Mouse (Mus musculus): ENCODE measurements at regions not wholly inside any gene's neighbourhood (a gene's known extent, or its start where the extent isn't known, plus 50 kb on each side); places are given as distances from the start of the nearest gene placed in this dataset.

- no peak overlapping the region for H3K27ac ChIP-seq (ENCODE audit: insufficient read depth, low read depth)
- TF ChIP-seq HCFC1 (IDR thresholded peaks at IDR 0.05; ENCODE audit: low read depth, low read length) (no peak), ZKSCAN1 (IDR thresholded peaks at IDR 0.05; ENCODE audit: borderline replicate concordance, low read depth, low read length) (no peak), IRF4 (IDR thresholded peaks at IDR 0.05; ENCODE audit: low read depth, low read length) (peak; percentile 69; the same call in 1 of the 2 replicates), POLR2A (IDR thresholded peaks at IDR 0.05; ENCODE audit: low read depth, low read length) (no peak), JUND (conservative IDR thresholded peaks at IDR 0.05; ENCODE audit: low read depth, low read length) (peak; percentile 38; the same call in 1 of the 2 replicates), EP300 (IDR thresholded peaks at IDR 0.05; ENCODE audit: low read length) (peak; percentile 83), ETS1 (conservative IDR thresholded peaks at IDR 0.05; ENCODE audit: low read depth, low read length) (0 out of 2 replicates have a peak, but pooled peaks have one; percentile 14), SMC3 (IDR thresholded peaks at IDR 0.05; ENCODE audit: low read depth, low read length) (no peak), USF1 (IDR thresholded peaks at IDR 0.05; ENCODE audit: low read depth, low read length) (no peak)
- in situ Hi-C loops (cut with MboI; ENCODE audit: low pct_ligation_motif_present, low pct_unique_long_range_greater_than_20kb, low sequenced_read_pairs) (no loop called here), dilution Hi-C loops (cut with MboI; ENCODE audit: extremely low pct_ligation_motif_present, extremely low pct_unique_long_range_greater_than_20kb, low sequenced_read_pairs) (no loop called here)
- no peak overlapping the region for H3K4me2 ChIP-seq (ENCODE audit: insufficient read depth, low read depth, poor library complexity, severe bottlenecking)
- H3K4me3 ChIP-seq (replicated peaks in 1 of 3; ENCODE audit: low read depth in 2 of 3, low read length in 2 of 3, poor library complexity in 1 of 3) = no peak overlapping the region
- H3K9ac ChIP-seq (ENCODE audit: insufficient read depth, low read depth) = no peak overlapping the region
- no peaks in the 10 kb centered on the region for H3K36me3 ChIP-seq (replicated peaks in 1 of 2; ENCODE audit: control insufficient read depth in 1 of 2, insufficient read depth in 1 of 2, low read length in 1 of 2)
- DNase-seq (ENCODE audit: extremely low read depth) = peak; percentile 74
- peaks cover 0 to 25% of the 10 kb centered on the region in 2 experiments; a peak in 2 of 4 replicates for H3K4me1 ChIP-seq (ENCODE audit: control insufficient read depth in 1 of 2, insufficient read depth in 2 of 2)
- no peaks in the 10 kb centered on the region for H3K27me3 ChIP-seq (replicated peaks)
- H3K9me3 ChIP-seq (replicated peaks; ENCODE audit: low read length) = no peaks in the 10 kb centered on the region
- H3K79me2 ChIP-seq (replicated peaks; ENCODE audit: control insufficient read depth, extremely low read depth, insufficient read depth, poor library complexity, severe bottlenecking) = no peaks in the 10 kb centered on the region
Observed at GRCm38 (mm10) chr3:149466973-149467372, 476.6 kb upstream of the Adgrl2 start.

DNA sequence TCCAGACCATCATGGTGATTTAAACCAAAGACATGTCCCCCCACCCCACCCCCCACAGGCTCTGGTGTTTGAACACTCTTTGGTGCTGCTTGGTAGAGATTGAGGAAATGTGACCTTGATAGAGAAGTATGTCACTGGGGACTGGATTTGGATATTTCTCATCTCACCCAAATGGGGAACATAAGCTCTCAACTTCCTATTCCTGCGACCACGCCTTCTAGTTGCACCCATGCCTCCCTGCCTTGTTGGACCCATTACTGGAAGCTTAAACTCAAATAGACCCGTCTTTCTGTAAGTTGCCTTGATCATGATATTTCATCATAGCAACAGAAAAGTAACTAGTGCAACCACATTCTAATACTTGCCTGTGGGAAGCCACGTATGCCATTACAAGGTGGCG, 474.2 kb upstream of the Adgrl2 start:
- in situ Hi-C loops (cut with MboI; ENCODE audit: low pct_ligation_motif_present, low pct_unique_long_range_greater_than_20kb, low sequenced_read_pairs) = no loop called here
- DNase-seq (ENCODE audit: extremely low read depth) = peak; percentile 48
- dilution Hi-C loops (cut with MboI; ENCODE audit: extremely low pct_ligation_motif_present, extremely low pct_unique_long_range_greater_than_20kb, low sequenced_read_pairs) = no loop called here
- no peaks in the 10 kb centered on the region for H3K79me2 ChIP-seq (replicated peaks; ENCODE audit: control insufficient read depth, extremely low read depth, insufficient read depth, poor library complexity, severe bottlenecking)
- no peak overlapping the region for H3K9ac ChIP-seq (ENCODE audit: insufficient read depth, low read depth)
- H3K4me1 ChIP-seq (ENCODE audit: control insufficient read depth in 1 of 2, insufficient read depth in 2 of 2) = peaks cover 0 to 25% of the 10 kb centered on the region in 2 experiments; a peak in 2 of 4 replicates
- no peak overlapping the region for H3K4me2 ChIP-seq (ENCODE audit: insufficient read depth, low read depth, poor library complexity, severe bottlenecking)
- no peak overlapping the region for H3K27ac ChIP-seq (ENCODE audit: insufficient read depth, low read depth)
- H3K4me3 ChIP-seq (replicated peaks in 1 of 3; ENCODE audit: low read depth in 2 of 3, low read length in 2 of 3, poor library complexity in 1 of 3) = no peak overlapping the region
- no peaks in the 10 kb centered on the region for H3K27me3 ChIP-seq (replicated peaks)
- no peaks in the 10 kb centered on the region for H3K9me3 ChIP-seq (replicated peaks; ENCODE audit: low read length)
- H3K36me3 ChIP-seq (replicated peaks in 1 of 2; ENCODE audit: control insufficient read depth in 1 of 2, insufficient read depth in 1 of 2, low read length in 1 of 2) = no peaks in the 10 kb centered on the region
- TF ChIP-seq ETS1 (conservative IDR thresholded peaks at IDR 0.05; ENCODE audit: low read depth, low read length) (no peak), KAT2A (IDR thresholded peaks at IDR 0.05; ENCODE audit: insufficient replicate concordance, low read length) (no peak), MAFK (IDR thresholded peaks at IDR 0.05; ENCODE audit: insufficient replicate concordance, low read length) (no peak), E2F4 (IDR thresholded peaks at IDR 0.05; ENCODE audit: insufficient replicate concordance, low read depth, low read length) (no peak), ELF1 (IDR thresholded peaks at IDR 0.05; ENCODE audit: low read depth, low read length) (no peak), SIN3A (IDR thresholded peaks at IDR 0.05; ENCODE audit: low read length) (no peak), PAX5 (IDR thresholded peaks at IDR 0.05; ENCODE audit: low read length) (no peak), UBTF (IDR thresholded peaks at IDR 0.05; ENCODE audit: low read depth, low read length) (no peak), USF2 (conservative IDR thresholded peaks at IDR 0.05; ENCODE audit: low read depth, low read length) (no peak), RAD21 (IDR thresholded peaks at IDR 0.05; ENCODE audit: low read depth, low read length) (no peak), POLR2A (IDR thresholded peaks at IDR 0.05; ENCODE audit: low read depth, low read length) (no peak), ZC3H11A (IDR thresholded peaks at IDR 0.05; ENCODE audit: low read depth, low read length) (no peak), NRF1 (IDR thresholded peaks at IDR 0.05; ENCODE audit: low read depth, low read length) (no peak), MEF2A (IDR thresholded peaks at IDR 0.05; ENCODE audit: borderline replicate concordance, low read depth, low read length) (no peak)
